Mouse (Mus musculus) kidney, postnatal 25 days (tissue): ENCODE measurements around the gene Tecta.

Experiments
- DNase-seq, 2 experiments: peaks; one replicate each; pipeline ENCODE4 v3.0.0; 2021; ENCODE audit warnings: mixed read lengths in 2 of 2

The Tecta gene

DNA sequence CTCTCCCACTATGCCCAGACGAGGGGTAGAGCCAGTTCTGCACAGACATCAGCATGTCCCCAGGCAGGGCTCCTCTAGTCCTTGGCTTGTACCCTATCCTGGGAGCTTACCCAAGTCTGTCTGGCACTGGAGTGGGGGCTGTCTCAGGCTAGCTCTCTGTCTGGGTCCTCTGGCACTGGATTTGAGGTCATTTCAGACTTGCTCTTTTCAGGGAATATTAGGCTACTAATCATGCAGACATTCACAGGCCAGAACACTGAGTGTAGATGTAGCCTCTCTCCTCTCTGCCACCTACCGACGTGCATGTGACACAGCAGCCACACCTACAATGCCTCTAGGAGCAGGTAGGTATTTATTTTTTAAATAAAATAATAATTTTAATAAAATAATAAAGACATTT, 82.4 kb downstream of the Tecta start:
- DNase-seq = peak in 1 of 2 experiments; percentile 38

DNA sequence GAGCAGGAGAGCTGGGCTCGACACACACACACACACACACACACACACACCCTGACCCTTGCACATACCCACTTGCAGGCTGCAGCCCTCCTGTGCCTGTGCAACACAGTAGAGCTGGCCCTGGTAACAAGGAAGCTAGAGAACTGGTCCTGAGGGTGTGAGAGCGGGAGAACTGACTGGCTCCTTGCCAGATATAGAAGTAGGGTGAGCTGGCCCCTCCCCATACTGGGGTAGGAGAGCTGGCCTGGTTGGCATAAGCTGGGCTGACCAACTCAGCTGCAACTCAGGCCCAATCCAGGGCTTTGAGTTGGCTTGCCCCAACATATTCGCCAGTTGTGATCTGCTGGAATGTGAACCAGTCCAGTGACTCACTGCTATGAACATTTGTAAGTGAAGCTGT, 83.9 kb downstream of the Tecta start:
- peak; percentile 42 to 63 for DNase-seq

DNA sequence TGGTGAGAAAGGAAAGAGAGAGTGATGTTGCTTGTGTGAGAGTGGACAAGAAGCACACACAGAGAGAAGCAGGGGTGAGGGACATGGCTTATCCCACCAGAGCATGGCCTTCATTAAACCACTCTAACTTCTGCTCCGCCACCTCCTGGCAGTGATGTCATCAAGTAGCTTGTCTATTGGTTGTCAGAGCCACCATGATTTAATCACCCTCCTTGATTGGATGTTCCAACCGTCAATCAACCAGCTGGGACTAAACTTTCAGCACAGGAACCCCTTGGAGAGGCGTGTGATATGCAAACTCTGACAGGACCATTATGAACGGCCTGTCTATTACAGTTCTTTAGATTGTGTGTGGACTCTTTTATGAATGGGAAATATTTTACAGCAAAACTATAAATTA, 84.8 kb downstream of the Tecta start:
- DNase-seq = peak; percentile 18 to 37

DNA sequence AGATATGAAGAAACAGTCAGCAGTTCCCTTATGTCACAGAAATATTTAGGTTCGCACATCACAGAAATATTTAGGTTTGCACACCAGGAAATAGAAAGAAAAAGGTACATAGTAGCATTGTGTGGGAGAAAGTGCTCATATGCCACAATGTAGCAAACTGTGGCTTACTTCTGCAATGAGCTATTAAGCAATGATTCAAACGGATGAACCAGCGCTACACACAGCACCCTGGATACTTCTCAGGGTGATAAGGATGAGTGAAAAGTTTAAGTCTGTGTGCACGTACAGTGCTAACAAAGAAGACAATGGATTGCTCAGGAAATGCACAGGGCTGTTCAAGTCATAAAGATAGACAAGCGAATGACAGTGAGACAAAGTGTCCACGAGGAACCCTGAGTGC, 85.3 kb downstream of the Tecta start:
- DNase-seq = no peak

DNA sequence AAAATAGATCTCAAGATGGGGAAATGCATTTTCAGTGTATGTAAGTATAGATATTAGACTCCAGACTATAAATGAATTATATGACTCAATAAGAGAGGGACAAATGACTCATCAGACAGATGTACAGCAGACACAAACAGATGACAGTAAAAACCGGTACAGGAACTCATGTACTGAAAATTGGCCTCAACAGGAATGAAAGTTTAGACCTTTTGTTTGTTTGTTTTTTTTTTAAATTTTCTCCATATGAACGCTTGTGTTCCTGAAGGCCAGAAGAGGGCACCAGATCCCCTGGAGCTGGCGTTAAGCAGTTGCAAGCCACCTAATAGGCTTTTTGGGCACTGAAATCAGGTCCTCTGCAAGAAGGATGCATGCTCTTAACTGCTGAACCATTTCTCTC, 85.9 kb downstream of the Tecta start:
- peak in 1 of 2 experiments; percentile 16 for DNase-seq

DNA sequence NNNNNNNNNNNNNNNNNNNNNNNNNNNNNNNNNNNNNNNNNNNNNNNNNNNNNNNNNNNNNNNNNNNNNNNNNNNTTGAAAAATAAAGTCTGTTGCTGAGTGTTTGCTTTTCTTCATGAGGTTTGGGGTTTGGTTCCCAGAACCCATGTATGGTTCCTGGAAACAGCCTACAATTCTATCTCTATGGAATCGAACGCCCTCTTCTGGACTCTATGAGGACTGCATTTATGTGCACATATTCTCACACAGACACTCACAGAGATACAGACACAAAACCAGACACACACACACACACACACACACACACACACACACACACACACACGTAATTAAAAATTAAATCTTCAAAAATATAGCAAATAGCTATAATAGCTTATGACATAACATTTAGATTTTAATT, 88.4 kb downstream of the Tecta start:
- no peak for DNase-seq

DNA sequence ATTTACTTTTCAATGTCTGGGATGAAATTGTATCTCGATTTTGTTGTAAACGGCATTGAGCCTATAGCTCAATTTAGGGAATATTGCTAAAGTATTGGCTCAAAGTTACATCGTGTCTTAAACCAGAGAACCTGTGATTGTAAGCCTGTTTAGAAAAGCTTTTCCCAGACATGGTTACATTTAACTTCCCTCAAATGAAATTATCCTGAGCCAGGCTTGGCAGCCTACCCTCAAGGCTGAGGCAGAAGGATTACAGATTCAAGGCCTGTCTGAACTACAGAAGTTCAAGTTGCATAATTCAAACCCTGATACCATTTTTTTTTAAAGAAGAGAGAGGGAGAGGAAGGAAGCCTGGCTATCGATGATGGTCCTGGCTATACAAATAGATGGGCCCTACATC, 95.8 kb downstream of the Tecta start:
- no peak for DNase-seq

DNA sequence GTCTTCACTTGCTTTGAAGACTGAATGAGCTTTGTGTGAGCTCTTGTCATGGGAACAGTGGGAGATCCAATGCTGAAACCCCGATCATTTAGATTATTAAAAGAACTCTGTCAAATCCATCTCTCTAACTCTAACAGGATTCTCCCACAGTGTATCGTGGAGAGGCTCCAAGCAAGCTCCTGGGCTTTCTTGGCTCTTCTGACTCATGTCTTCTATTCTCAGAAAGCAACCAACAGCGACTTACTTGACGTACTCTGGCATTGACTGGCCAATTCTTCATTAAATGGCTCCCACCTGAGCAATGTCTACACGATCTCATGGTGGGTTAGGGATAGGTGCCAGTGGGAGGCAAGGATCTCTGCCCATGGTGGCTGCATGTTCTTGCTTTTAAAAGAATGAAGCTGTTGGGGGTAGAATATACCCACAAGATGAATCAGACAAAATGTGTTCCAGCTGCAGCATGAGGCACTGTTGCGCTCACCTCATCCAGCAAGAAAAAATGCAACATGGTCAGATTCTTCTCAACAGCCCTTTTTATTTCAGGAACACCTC, 98.6 kb downstream of the Tecta start:
- no peak for DNase-seq

DNA sequence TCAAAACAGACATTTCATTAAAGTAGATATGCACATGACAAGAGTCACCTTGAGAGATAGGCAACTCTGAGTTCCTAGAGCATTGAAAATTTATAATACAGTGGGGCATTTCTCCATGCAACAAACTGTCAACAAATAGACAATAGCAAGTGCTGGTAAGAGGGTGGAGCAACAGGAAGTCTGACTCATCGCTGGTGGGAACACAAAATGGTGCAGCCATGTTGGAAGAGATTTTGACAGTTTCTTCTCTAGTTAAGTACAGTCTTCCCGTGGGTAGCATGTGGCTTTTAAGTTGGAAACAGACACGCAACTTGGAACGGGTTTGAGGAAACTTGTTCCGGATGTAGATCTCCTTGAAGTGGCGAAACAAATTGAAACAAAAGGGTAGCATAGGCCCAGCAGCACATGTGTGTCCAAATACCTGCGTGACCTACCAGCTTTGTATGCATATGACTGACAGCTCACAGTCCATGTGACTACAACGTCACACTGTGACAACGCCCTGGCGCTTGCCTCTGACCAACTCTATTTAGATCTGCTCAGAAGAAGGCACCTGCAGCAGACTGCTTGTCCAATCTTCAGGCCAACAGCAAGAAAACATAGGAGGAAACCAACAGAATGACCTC, 103.3 kb downstream of the Tecta start:
- no peak for DNase-seq

DNA sequence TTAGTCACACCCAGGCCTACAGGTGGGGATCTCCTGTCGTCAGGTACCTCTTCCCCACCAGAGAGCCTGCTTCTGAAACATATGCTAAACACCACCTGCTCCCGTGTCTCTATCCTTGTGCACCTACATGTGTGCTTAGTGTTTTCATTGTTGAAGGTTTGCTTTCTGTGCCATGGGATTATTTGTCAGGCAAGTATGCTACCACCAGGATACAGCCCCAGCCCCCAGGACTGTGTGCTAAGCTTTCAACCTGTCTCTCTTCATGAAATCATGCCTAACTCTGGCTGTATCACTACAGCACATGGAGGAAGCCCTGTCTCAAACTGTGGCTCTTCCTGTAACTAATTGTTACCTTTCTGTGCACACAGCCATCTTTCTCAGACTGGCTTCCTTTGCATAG, 105.6 kb downstream of the Tecta start:
- no peak for DNase-seq

DNA sequence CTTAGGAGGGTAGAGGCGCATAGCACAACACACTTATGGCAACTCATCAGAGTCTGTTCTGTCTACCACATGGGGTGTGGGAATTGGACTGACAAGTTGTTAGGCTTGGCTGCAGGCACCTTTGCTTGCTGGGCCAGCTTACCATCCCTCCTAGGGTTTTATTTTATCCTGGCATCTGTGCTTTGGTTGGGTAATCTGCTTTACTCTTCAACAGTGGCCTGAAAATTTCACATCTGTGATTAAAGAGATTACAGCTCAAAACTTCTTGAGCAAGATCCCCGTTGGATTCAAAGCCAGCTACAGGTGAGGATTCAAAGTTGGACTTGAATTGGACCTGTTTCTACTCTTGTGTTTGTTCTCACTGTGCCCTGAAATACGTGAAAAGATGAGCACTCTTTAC, 106.1 kb downstream of the Tecta start:
- DNase-seq = no peak

DNA sequence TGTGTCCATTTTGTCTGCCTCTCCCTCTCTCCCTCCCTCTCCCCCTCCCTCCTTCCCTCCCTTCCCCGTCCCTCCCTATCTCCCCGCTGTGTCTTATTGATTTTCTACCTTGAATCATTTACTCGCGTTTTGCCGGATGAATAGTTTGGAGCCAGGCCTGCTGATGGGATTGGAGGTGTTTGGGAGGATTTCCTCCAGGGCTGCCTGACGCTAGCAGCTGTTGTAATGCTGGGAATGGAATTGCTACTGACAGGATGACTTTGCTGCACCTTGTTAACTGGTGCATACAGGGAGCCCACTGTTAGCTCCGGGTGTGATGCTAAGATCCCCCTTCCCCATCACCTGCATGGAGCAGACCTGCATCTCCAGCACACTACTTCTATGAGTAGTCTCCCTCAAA, 106.7 kb downstream of the Tecta start:
- DNase-seq = no peak

DNA sequence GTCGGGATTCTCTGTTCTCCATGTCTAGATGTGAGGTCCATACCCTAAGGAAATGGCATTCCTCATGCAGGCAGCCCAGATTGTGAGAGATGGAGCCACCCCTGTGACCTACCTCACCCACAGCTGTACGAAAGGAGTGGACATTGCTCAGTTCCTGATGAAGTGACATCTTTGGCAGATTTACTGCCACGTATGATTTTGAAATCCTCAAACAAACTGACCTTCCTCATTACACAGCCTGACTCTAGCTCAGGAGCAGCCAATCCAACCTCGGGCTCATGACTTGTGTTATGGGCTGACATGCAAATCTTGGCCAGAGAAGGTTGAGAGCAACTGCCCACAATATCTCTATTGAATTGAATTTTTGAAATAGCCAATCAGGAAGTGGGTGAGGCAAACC, 120.1 kb downstream of the Tecta start:
- DNase-seq = no peak
